Mouse (Mus musculus) heart, postnatal 25 days (tissue): Measurements from ENCODE around the gene Cmtm2a. TPM values are rescaled to one million over a fixed set of nuclear protein-coding genes. Genes with fewer than 3 reads are reported as not detected.
"Not testable (repeated sequence)": the region's sequence is repeated elsewhere in the genome, so short reads cannot be mapped to it uniquely, and the experiment has no call there.

Experiments used
- DNase-seq: peaks from one replicate; pipeline ENCODE4 v3.0.0; 2022; ENCODE audit warnings: low spot score
- intact Hi-C: fragments of 180-260 bp; cut with DNase I; formaldehyde crosslinking; loops from one replicate; pipeline ENCODE4 v1.15.1; 2025
- total RNA-seq, 2 experiments: library from RNA; stranded (reverse); gene quantifications; 2 replicates each; pipeline ENCODE4 v1.2.3; 2021

Cmtm2a gene
- not detected for total RNA-seq

- intact Hi-C loops, DNase-seq: not testable (repeated sequence)
Measured at GRCm38 (mm10) chr8:104293081-104293480, at the start of gene Cmtm2a. TSS of gene Cmtm2a (minus strand) at chr8:104293181.

GRCm38 (mm10) chr8:104342426-104342825, 49.4 kb upstream of the Cmtm2a start:
- DNase-seq: no peak
- intact Hi-C loops: loop anchor here (2.0 to 10.0 kb wide), 4 partner anchors 60 to 198 kb away; partner anchors contain the start of genes Car7, Cklf and Nae1

- intact Hi-C loops: loop anchor here (2.0 to 10.0 kb wide), 4 partner anchors 61 to 197 kb away; partner anchors contain the start of genes Car7, Cklf and Nae1
- no peak for DNase-seq
Measured at GRCm38 (mm10) chr8:104341678-104342077, 48.7 kb upstream of the Cmtm2a start.

- peak; percentile 73 for DNase-seq
- intact Hi-C loops: loop anchor here (5.0 to 10.0 kb wide), 3 partner anchors 61 to 196 kb away; partner anchors contain the start of genes Car7 and Nae1
Measured at GRCm38 (mm10) chr8:104341106-104341561, 48.2 kb upstream of the Cmtm2a start.

GRCm38 (mm10) chr8:104340233-104341105, 47.5 kb upstream of the Cmtm2a start:
- DNase-seq: peak; percentile 75
- intact Hi-C loops: loop anchor here (5.0 to 10.0 kb wide), 3 partner anchors 62 to 196 kb away; partner anchors contain the start of genes Car7 and Nae1

GRCm38 (mm10) chr8:104339983-104340232, 46.9 kb upstream of the Cmtm2a start:
- no peak for DNase-seq
- intact Hi-C loops: loop anchor here (5.0 to 10.0 kb wide), 3 partner anchors 62 to 195 kb away; partner anchors contain the start of genes Car7 and Nae1

GRCm38 (mm10) chr8:104339229-104339982, 46.4 kb upstream of the Cmtm2a start, which contains the start of gene Cmtm3:
TSS of gene Cmtm3 (plus strand) at chr8:104339410.
- intact Hi-C loops: no loop called here
- peak; percentile 34 for DNase-seq

- no peak for DNase-seq
- intact Hi-C loops: no loop called here
Measured at GRCm38 (mm10) chr8:104337890-104338289, 44.9 kb upstream of the Cmtm2a start.

- intact Hi-C loops: no loop called here
- no peak for DNase-seq
Measured at GRCm38 (mm10) chr8:104336806-104337205, 43.8 kb upstream of the Cmtm2a start.

- no peak for DNase-seq
- intact Hi-C loops: no loop called here
Measured at GRCm38 (mm10) chr8:104334196-104334595, 41.2 kb upstream of the Cmtm2a start.

GRCm38 (mm10) chr8:104333786-104334185, 40.8 kb upstream of the Cmtm2a start:
- intact Hi-C loops: no loop called here
- DNase-seq: no peak

GRCm38 (mm10) chr8:104332665-104333631, 40.0 kb upstream of the Cmtm2a start:
- intact Hi-C loops: no loop called here
- DNase-seq: no peak

- intact Hi-C loops, DNase-seq: not testable (repeated sequence)
Measured at GRCm38 (mm10) chr8:104321930-104322329, 28.9 kb upstream of the Cmtm2a start, which contains the start of gene Cmtm2b. TSS of gene Cmtm2b (plus strand) at chr8:104322230.

GRCm38 (mm10) chr8:104321267-104321666, 28.3 kb upstream of the Cmtm2a start, which contains the start of gene Gm11020:
TSS of gene Gm11020 (plus strand) at chr8:104321567.
- DNase-seq, intact Hi-C loops: not testable (repeated sequence)

GRCm38 (mm10) chr8:104313311-104313710, 20.3 kb upstream of the Cmtm2a start:
- DNase-seq: no peak
- intact Hi-C loops: no loop called here

GRCm38 (mm10) chr8:104312023-104312422, 19.0 kb upstream of the Cmtm2a start:
- intact Hi-C loops: not testable (repeated sequence)

GRCm38 (mm10) chr8:104309441-104310155, 16.6 kb upstream of the Cmtm2a start, which contains the start of the genes Gm45711 and Cmtm1:
TSS of gene Gm45711 (minus strand) at chr8:104310081.
TSS of gene Cmtm1 (minus strand) at chr8:104310145.
- intact Hi-C loops: not testable (repeated sequence)
- peak; percentile 13 for DNase-seq

More at GRCm38 (mm10) chr8:104312023-104312422, 19.0 kb upstream of the Cmtm2a start:
- not testable (repeated sequence) for DNase-seq

- intact Hi-C loops, DNase-seq: not testable (repeated sequence)
Measured at GRCm38 (mm10) chr8:104308341-104308740, 15.4 kb upstream of the Cmtm2a start.
